Mouse (Mus musculus): ENCODE results near the gene Oca2. TPM values are rescaled to one million over a fixed set of nuclear protein-coding genes. Genes with fewer than 3 reads are reported as not detected.

Gene Oca2
- polyA plus RNA-seq, 1 experiment from 2014 or later = not detected

DNA sequence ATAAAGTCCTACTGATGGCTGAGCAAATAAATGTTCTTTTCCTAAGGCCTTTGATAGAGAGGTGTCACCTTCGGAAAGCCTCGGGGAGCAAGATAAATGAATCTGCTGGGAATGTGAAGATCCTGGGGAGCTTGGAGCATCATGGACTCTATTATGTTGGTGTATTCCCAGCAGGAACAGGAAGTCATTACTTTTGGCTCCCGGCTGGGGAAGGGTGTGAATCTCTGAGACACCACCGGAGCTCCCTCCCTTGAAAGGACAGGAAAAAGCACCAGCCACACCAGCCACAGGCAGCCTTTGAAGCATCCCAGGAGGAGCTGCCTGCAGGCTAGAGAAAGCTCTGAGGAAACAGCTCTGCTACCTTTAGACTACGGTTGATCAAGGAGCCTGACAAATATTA lies 280.2 kb downstream of the Oca2 start:
- no peak for ATAC-seq (ENCODE audit: insufficient read depth)
- Histone ChIP-seq H3K9me3 (replicated peaks) (no peaks in the 10 kb centered on the region), H3K9ac (no peak overlapping the region), H3K4me2 (no peak overlapping the region), H3K4me1 (replicated peaks) (no peaks in the 10 kb centered on the region), H3K36me3 (replicated peaks) (no peaks in the 10 kb centered on the region), H3K4me3 (replicated peaks) (no peak overlapping the region), H3K27ac (replicated peaks) (no peak overlapping the region), H3K27me3 (no peaks in the 10 kb centered on the region)
- WGBS (ENCODE audit: insufficient replicate concordance) = 11% methylated on average over 5 of the region's 5 CpGs

DNA sequence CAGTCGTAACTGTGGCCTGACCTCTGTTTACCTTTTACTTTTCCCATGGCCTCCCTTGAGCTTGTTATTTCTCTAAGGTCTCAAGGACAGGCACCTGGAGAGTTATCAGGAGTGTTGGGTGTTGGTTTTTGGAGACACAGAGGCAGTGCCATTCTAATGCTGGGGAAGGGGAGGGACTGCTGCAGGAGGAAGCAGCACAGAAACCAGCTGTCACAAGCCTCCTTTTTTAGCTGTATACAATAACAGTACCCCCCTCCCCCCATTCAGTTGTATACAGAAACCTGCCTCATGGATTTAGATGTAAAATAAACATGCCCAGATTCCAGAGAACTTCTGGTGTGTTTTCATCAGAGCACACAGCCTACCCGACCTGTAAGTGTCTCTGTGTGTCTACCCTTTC lies 295.3 kb downstream of the Oca2 start:
- Histone ChIP-seq H3K4me2 (no peak overlapping the region), H3K27ac (replicated peaks) (no peak overlapping the region), H3K9ac (no peak overlapping the region), H3K4me1 (replicated peaks) (no peaks in the 10 kb centered on the region), H3K4me3 (replicated peaks) (no peak overlapping the region), H3K27me3 (no peaks in the 10 kb centered on the region), H3K36me3 (replicated peaks) (no peaks in the 10 kb centered on the region), H3K9me3 (replicated peaks) (no peaks in the 10 kb centered on the region)
- ATAC-seq (ENCODE audit: insufficient read depth) = no peak
- 20% methylated on average over 2 of the region's 2 CpGs for WGBS (ENCODE audit: insufficient replicate concordance)

DNA sequence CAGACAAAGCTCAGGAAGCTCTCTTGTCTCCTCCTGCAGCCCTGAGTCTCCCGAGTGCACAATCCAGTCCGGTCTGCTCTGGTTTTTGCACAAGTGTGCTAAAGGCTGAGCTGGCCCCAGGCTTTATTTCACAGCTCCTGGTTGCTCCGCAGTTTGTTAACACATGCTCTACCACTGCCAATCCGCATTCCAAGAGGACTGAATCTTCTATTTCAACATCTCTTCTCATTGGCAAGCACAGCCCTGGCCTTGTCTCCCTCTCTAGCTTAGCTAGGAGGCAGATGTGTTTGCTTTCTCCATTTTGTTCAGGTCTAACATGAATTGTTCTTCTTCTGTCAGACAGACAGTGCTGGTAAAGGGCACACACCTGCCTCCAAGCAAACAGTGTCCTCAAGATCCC lies 309.7 kb downstream of the Oca2 start:
- H3K4me1 ChIP-seq (replicated peaks) = no peaks in the 10 kb centered on the region
- H3K9me3 ChIP-seq (replicated peaks) = no peaks in the 10 kb centered on the region
- no peak overlapping the region for H3K4me3 ChIP-seq (replicated peaks)
- H3K27me3 ChIP-seq = no peaks in the 10 kb centered on the region
- ATAC-seq (ENCODE audit: insufficient read depth) = no peak
- no peaks in the 10 kb centered on the region for H3K36me3 ChIP-seq (replicated peaks)
- no peak overlapping the region for H3K4me2 ChIP-seq
- 64% methylated on average over 4 of the region's 4 CpGs for WGBS (ENCODE audit: insufficient replicate concordance)
- no peak overlapping the region for H3K9ac ChIP-seq
- H3K27ac ChIP-seq (replicated peaks) = no peak overlapping the region

DNA sequence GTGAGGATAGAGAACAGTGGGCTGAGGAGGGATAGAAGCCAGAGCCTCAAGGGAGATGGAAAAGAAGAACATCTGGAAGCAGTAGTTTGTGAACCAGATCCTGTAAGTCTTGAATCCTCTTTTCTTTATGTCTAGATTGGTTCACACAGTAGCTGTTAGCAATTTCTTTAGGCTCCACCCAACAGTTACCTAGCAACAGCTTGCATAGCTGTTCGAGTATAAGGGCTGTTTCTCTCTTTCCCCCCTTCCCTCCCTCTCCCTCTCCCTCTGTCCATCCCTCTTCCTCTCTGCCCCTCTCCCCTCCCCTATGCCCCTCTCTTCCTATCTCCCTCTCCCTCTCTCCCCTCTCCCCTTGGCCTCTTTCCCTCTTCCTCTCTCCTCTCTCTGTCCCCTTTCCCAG lies 312.2 kb downstream of the Oca2 start:
- WGBS (ENCODE audit: insufficient replicate concordance) = 17% methylated on average over 1 of the region's 1 CpGs
- Histone ChIP-seq H3K4me3 (replicated peaks) (no peak overlapping the region), H3K9me3 (replicated peaks) (no peaks in the 10 kb centered on the region), H3K4me1 (replicated peaks) (no peaks in the 10 kb centered on the region), H3K27ac (replicated peaks) (no peak overlapping the region), H3K36me3 (replicated peaks) (no peaks in the 10 kb centered on the region), H3K27me3 (no peaks in the 10 kb centered on the region), H3K4me2 (no peak overlapping the region), H3K9ac (no peak overlapping the region)
- ATAC-seq (ENCODE audit: insufficient read depth) = no peak

Other genes starting within 250 kb of the Oca2 start
- 13.6 and 15.4 TPM in 2 replicates for gene Nipa1, start 219.8 kb upstream of the Oca2 start, polyA plus RNA-seq (2015; fragmentation: Nextera tagmentation; extraction: Ambion mirVana)
- gene Herc2, start 189.6 kb upstream of the Oca2 start, polyA plus RNA-seq (2015; fragmentation: Nextera tagmentation; extraction: Ambion mirVana) = 14.2 and 15.5 TPM in 2 replicates